Mouse (Mus musculus) limb, embryonic 12.5 days (tissue): ENCODE measurements around the gene Zmiz1. TPM values are rescaled to one million over a fixed set of nuclear protein-coding genes. Genes with fewer than 3 reads are reported as not detected.

Experiments used
- ATAC-seq: fragments of 200-750 bp; cut with Nextera tagmentation; 2 replicates; pipeline ENCODE4 v1.8.0; 2017; ENCODE audit warnings: low read depth, moderate TSS enrichment; ENCODE audit not compliant: insufficient number of reproducible peaks, insufficient read depth, low FRiP score, low TSS enrichment
- H3K27ac ChIP-seq: fragments of 300-500 bp; sonication (generic); 2 replicates; pipeline ENCODE4 v1.5.1; 2016; ENCODE audit warnings: mild to moderate bottlenecking, moderate library complexity
- H3K27me3 ChIP-seq: fragments of 300-500 bp; sonication (generic); 2 replicates; pipeline ENCODE4 v1.6.1; 2016; ENCODE audit warnings: mild to moderate bottlenecking, moderate library complexity
- H3K36me3 ChIP-seq: fragments of 300-500 bp; sonication (generic); 2 replicates; pipeline ENCODE4 v1.6.1; 2016; ENCODE audit warnings: mild to moderate bottlenecking, moderate library complexity
- H3K4me1 ChIP-seq: fragments of 300-500 bp; sonication (generic); replicated peaks from 2 replicates; pipeline ENCODE4 v1.6.1; 2016
- H3K4me2 ChIP-seq: fragments of 300-500 bp; sonication (generic); 2 replicates; pipeline ENCODE4 v1.6.1; 2016; ENCODE audit warnings: mild to moderate bottlenecking, moderate library complexity
- H3K4me3 ChIP-seq: fragments of 300-500 bp; sonication (generic); replicated peaks from 2 replicates; pipeline ENCODE4 v1.5.1; 2016; ENCODE audit warnings: mild to moderate bottlenecking
- H3K9ac ChIP-seq: fragments of 300-500 bp; sonication (generic); replicated peaks from 2 replicates; pipeline ENCODE4 v1.6.1; 2016; ENCODE audit warnings: mild to moderate bottlenecking, moderate library complexity
- H3K9me3 ChIP-seq: fragments of 300-500 bp; sonication (generic); 2 replicates; pipeline ENCODE4 v1.6.1; 2016; ENCODE audit warnings: mild to moderate bottlenecking, moderate library complexity
- WGBS: fragments of 180-500 bp; shearing (Covaris S2); methylation state at CpG from one replicate; pipeline ENCODE4 v1.1.7; 2016; 5-methylcytosine and 5-hydroxymethylcytosine counted together
- polyA plus RNA-seq: library from polyadenylated mRNA; unstranded; fragments of >200 nt; fragmentation: Nextera tagmentation; extraction: Ambion mirVana; gene quantifications from 2 replicates; pipeline ENCODE4 v1.2.1, GENCODE M21; 2016

The Zmiz1 gene
- polyA plus RNA-seq, 1 experiment from 2014 or later: 53.4 TPM

DNA sequence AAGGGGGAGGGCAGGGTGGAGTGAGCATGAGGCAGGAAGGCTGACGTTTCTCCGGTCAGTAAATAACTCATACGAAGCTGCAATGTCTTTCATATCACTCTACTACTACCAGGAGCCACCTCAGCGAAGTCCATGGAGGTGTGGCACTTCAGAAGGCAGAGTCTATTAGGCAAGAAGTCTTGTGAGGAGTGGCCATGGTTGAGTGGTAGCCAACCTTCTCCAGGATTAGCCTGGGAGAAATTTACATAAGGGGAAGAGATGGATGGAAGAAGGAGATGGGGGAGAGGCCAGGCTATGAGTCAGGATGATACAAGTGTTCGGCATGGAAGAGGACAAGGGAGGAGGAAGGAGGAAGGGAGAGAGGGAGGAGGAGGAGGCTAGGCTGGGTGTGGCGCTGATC lies 223.0 kb downstream of the Zmiz1 start:
- Histone ChIP-seq H3K4me1 (peaks cover 11% of the 10 kb centered on the region; the same call in 1 of the 2 replicates), H3K27ac (no peak overlapping the region), H3K4me3 (no peak overlapping the region), H3K9me3 (no peaks in the 10 kb centered on the region), H3K9ac (no peak overlapping the region), H3K4me2 (no peak overlapping the region), H3K36me3 (no peaks in the 10 kb centered on the region), H3K27me3 (no peaks in the 10 kb centered on the region)
- WGBS: 81% methylated on average over 6 of the region's 6 CpGs
- no peak for ATAC-seq

DNA sequence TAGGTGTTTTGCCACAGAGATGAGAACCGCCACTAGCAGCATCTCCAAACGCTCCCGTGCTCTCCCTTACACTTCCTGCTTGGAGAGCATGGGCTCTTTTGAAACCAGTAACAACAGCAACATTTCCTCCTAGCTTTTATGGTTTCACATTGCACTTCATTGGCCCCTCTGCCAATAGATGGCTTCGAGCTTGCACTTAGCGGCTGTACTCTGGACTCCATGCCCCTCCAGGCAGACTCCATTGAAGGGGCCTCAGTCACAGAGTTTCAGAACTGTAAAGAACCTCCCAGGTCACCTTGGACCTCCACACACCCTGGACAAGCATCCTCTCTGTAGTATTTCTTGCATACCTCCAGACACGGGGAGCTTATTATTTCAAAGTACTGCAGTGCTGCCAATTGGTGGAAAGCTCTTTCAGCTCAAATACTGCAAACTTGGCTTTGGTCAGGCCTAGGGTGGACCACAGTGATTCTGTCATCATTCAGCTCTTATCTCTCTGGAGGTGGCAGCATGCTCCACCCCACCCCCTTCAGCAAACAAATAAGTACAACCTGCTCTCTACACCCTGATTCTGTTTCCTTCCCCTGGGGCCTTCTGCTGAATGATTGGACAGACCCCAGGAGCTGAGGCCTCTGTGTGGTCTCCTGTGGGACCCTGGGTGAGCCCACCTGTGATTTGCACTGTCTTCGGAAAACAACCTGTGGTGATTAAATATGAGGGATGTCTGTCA lies 227.4 kb downstream of the Zmiz1 start:
- ATAC-seq: no peak
- H3K9ac ChIP-seq: no peak overlapping the region
- 66% methylated on average over 7 of the region's 7 CpGs for WGBS

DNA sequence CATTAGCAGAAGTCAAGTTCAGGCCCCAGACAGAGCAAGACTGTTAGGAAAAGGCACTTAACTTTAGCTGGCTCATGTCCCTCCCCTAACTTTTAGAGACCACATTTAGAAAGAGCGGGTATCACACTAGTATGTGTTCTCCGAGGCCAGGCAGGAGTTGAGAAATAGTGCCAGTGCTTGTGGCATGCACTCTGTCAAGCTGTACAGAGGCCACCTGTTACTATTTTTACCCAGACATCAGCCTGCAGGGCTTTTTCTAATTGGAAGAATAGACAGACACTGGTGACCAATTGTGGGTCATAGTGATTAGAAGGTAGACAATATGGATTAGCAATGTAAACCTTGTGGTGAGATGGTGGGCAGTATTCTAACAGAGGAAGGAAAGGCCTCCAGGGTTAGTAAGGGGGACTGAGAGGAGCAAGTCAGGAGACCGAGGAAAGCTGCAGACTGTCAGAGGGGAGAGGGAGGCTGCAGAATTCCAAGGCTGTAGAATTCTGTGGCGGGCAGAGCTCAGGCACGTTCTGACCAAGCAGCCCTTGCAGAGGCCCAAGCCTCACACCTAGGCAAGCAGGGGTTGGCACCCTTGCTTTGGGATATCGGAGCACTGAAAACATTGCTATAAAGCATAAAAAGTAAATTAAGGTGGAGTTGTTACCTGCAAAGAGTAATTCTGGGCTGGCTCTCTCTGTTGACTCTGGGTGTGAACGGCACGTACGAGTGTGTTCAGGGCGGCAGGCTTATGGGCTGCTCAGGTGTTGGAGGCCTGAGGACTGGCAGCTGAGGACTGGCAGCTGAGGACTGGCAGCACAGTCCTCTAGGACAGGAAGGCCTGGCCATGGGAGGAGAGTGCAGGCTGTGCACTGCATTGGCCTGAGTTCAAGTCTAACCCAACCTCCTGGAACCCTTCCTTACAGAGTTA lies 228.3 kb downstream of the Zmiz1 start:
- Histone ChIP-seq H3K9ac (no peak overlapping the region), H3K4me2 (no peak overlapping the region), H3K27ac (no peak overlapping the region), H3K4me1 (peaks cover 11% of the 10 kb centered on the region; the same call in 1 of the 2 replicates), H3K4me3 (no peak overlapping the region), H3K36me3 (no peaks in the 10 kb centered on the region), H3K9me3 (no peaks in the 10 kb centered on the region), H3K27me3 (no peaks in the 10 kb centered on the region)
- ATAC-seq: no peak
- 77% methylated on average over 10 of the region's 10 CpGs for WGBS

More for the DNA sequence above, 227.4 kb downstream of the Zmiz1 start:
- peaks cover 11% of the 10 kb centered on the region; the same call in 1 of the 2 replicates for H3K4me1 ChIP-seq
- no peaks in the 10 kb centered on the region for H3K36me3 ChIP-seq
- H3K27ac ChIP-seq: no peak overlapping the region
- H3K27me3 ChIP-seq: no peaks in the 10 kb centered on the region
- no peak overlapping the region for H3K4me3 ChIP-seq
- H3K9me3 ChIP-seq: no peaks in the 10 kb centered on the region
- no peak overlapping the region for H3K4me2 ChIP-seq

DNA sequence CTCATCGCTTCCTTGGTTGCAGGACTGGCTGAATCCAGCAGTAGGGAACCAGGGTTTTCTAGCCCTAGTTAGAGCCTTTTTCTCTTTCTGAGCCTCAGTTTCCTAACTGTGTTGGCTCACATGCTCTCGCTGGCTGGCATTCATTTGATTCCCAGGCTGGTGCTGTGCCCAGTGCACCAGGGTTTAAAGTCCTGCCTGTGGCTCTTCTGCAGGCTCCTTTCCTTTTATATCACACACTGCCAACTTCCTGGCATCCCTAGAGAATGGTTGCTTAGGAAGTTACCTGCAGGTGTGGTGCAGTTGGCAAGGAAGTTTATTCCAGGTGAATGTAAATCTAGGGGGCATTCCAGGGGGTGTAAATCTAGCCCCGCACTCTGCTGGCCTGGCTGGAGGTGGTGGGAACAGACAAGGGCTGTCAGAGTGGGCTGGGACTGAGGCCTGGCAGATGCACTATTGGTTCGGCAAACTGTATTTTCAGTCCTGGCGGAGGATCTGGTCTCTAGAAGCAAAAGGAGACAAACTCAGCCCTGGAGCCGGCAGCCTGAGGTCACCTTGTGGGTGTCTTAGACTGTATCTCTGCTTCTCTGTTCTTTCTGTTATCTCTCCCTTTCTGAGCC lies 234.4 kb downstream of the Zmiz1 start:
- no peaks in the 10 kb centered on the region for H3K9me3 ChIP-seq
- no peak overlapping the region for H3K9ac ChIP-seq
- peak overlapping the region; percentile 29; the same call in 1 of the 2 replicates for H3K27ac ChIP-seq
- H3K4me1 ChIP-seq: peaks cover 30% of the 10 kb centered on the region
- H3K4me2 ChIP-seq: peak overlapping the region; percentile 95
- 70% methylated on average over 6 of the region's 6 CpGs for WGBS
- peak; percentile 7; the same call in 1 of the 2 replicates for ATAC-seq
- peaks cover 27% of the 10 kb centered on the region for H3K36me3 ChIP-seq
- H3K27me3 ChIP-seq: no peaks in the 10 kb centered on the region
- peak overlapping the region; percentile 93 for H3K4me3 ChIP-seq

DNA sequence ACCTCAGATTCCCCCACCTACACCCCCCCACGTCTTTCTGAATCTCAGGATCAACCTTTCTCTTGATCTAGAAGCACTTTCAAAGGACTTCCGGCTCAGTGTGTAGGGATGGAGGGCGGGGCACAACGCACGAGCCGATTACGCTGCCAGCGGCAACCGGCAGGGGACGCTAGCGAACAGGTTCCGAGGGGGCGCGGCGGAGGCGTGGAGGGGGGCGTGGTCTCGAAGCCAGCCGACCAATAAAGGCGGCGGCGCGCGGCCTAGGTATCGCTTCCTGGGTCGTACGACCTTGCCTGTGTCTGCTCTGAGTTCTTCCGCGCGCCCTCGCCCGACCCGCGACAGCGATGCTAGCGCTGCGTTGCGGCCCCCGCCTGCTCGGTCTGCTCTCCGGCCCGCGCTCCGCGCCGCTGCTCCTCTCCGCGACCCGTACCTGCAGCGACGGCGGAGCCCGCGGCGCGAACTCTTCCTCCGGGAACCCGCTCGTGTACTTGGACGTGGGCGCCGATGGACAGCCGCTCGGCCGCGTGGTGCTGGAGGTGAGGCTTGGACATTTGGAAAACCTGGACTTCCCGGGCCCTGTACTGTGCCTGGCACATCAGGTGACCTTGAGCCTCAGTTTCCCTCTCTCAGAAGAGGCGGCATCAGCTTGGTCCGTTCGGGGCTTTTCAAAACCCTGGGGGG lies 235.0 kb downstream of the Zmiz1 start, which contains the start of gene Ppif:
Ppif (plus strand) TSS at position 267 of the 681 bp plus-strand sequence.
- WGBS: under 1% methylated on average over 70 of the region's 70 CpGs
- H3K9me3 ChIP-seq: no peaks in the 10 kb centered on the region
- peaks cover 34% of the 10 kb centered on the region for H3K36me3 ChIP-seq
- ATAC-seq: peak; percentile 88
- peak within 1 kb of the TSS; percentile 93 for H3K4me3 ChIP-seq
- peak within 1 kb of the TSS; percentile 95 for H3K4me2 ChIP-seq
- peaks cover 30% of the 10 kb centered on the region for H3K4me1 ChIP-seq
- H3K27ac ChIP-seq: peak within 1 kb of the TSS; percentile 70; the same call in 1 of the 2 replicates
- peak within 1 kb of the TSS; percentile 90 for H3K9ac ChIP-seq
- no peaks in the 10 kb centered on the region for H3K27me3 ChIP-seq

DNA sequence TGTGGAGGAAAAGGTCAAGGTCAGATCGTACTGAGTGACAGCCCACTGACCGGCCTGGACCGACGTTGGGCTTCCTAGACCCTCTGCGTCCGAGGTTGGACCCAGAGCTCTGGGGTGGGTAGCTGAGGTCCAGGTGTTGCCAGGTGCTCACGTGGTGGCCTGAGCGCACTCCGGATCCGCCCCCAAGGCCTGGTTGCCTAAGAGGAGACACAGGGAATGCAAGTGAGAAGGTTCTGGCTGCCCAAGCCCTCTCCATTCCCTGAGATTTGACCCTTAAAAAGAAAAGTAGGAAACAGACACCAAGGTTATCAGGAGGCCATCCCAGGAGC lies 235.5 kb downstream of the Zmiz1 start:
- under 1% methylated on average over 10 of the region's 10 CpGs for WGBS
- Histone ChIP-seq H3K9me3 (no peaks in the 10 kb centered on the region), H3K27ac (no peak overlapping the region; the same call in 1 of the 2 replicates), H3K9ac (peak overlapping the region; percentile 90), H3K36me3 (peaks cover 39% of the 10 kb centered on the region), H3K4me3 (peak overlapping the region; percentile 93), H3K27me3 (no peaks in the 10 kb centered on the region), H3K4me2 (peak overlapping the region; percentile 95), H3K4me1 (peaks cover 30% of the 10 kb centered on the region)
- no peak for ATAC-seq

DNA sequence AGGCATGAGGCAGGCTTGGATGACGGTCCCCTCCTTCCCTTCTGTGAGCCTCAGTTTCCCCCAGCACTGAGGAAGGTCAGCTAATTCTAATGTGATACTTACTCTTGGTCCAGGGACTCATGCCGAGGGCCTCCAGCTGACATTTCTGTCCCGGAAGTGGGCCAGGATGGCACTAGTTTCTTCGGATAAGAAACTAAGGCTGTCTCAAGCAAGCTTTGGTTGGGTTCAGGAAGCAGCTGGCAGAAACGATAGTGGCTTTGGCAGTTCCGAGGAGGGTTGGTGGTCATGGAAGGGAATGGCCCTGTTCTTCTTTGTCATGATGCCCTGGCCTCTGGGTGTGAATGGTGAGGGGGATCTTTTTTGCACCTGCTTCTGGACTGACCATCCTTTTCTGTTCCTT lies 236.1 kb downstream of the Zmiz1 start:
- peak overlapping the region; percentile 93 for H3K4me3 ChIP-seq
- peaks cover 30% of the 10 kb centered on the region for H3K4me1 ChIP-seq
- H3K27me3 ChIP-seq: no peaks in the 10 kb centered on the region
- no peaks in the 10 kb centered on the region for H3K9me3 ChIP-seq
- 70% methylated on average over 6 of the region's 6 CpGs for WGBS
- H3K9ac ChIP-seq: peak overlapping the region; percentile 90
- peak overlapping the region; percentile 95 for H3K4me2 ChIP-seq
- H3K36me3 ChIP-seq: peaks cover 44% of the 10 kb centered on the region
- ATAC-seq: no peak
- no peak overlapping the region for H3K27ac ChIP-seq

DNA sequence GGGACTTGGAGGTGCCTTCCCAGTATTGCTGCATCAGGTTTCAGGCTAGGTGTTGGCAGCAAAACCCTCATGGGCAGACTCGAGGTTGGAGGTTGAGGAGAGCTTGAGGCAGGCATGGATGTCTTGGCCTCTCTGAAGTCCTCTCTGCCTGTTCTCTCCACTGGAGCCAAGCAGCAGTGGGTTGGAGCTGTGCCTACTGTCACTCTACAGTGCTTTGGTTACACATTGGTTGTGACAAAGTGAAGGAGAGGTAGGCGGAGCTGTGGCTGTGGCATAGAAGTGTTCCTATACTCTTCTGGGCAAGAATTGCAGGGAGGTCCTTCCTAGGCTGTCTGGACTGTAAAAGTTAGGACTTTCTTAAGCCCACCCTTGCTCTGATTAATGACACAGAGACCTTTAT lies 237.4 kb downstream of the Zmiz1 start:
- ATAC-seq: no peak

DNA sequence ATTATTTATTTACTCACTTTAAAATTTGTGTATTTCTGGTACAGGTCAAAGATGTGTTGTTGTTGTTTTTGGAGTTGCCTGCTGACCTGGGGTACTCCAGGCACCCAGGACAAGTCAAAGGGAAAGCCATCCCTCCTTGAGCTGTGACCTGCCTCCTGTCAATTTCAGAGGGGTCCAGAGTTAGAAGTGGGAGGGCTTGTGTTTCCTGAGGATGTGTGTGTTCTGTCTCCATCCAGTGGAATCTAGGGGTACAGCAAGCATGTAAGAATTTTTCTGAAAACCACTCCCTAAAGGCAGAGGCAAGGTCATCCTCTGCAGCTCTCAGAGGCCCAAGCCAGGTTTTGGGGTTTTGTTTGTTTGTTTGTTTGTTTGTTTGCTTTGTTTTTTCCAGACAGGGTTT lies 243.0 kb downstream of the Zmiz1 start:
- Histone ChIP-seq H3K9me3 (no peaks in the 10 kb centered on the region), H3K4me2 (no peak overlapping the region), H3K4me3 (no peak overlapping the region), H3K9ac (no peak overlapping the region), H3K36me3 (peaks cover 38% of the 10 kb centered on the region), H3K4me1 (no peaks in the 10 kb centered on the region; the same call in 1 of the 2 replicates), H3K27ac (no peak overlapping the region), H3K27me3 (no peaks in the 10 kb centered on the region)
- ATAC-seq: no peak

More for the DNA sequence above, 237.4 kb downstream of the Zmiz1 start:
- no peak overlapping the region for H3K4me2 ChIP-seq
- no peaks in the 10 kb centered on the region for H3K27me3 ChIP-seq
- H3K27ac ChIP-seq: no peak overlapping the region
- 69% methylated on average over 2 of the region's 2 CpGs for WGBS
- peaks cover 51% of the 10 kb centered on the region for H3K36me3 ChIP-seq
- peaks cover 30% of the 10 kb centered on the region for H3K4me1 ChIP-seq
- no peak overlapping the region for H3K4me3 ChIP-seq
- no peak overlapping the region for H3K9ac ChIP-seq
- H3K9me3 ChIP-seq: no peaks in the 10 kb centered on the region

DNA sequence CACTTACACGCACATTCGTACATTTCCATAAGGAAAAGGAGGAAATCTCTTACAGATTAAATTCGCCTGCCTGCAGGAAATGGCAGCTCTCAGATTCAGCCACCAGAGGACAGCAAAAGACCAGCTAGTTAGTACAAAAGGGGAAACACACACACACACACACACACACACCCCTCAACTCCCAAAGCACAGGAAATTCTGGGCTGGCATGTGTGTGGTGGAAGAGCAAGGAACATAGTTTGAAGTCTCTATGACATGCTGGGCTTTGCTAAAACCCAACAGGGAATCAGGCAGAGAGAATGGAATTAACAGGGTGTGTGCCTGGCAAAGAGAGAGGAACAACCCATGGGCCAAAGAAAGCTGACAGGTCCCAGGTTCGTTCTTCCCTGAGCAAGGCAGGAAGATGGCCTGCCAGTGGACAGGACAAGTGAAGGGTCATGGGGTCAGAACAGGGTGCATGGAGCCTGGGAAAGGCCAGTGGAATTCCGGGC lies 248.8 kb downstream of the Zmiz1 start:
- Histone ChIP-seq H3K9ac (no peak overlapping the region), H3K4me2 (no peak overlapping the region), H3K9me3 (no peaks in the 10 kb centered on the region), H3K4me3 (no peak overlapping the region), H3K36me3 (no peaks in the 10 kb centered on the region), H3K4me1 (peaks cover 44% of the 10 kb centered on the region), H3K27ac (no peak overlapping the region), H3K27me3 (no peaks in the 10 kb centered on the region)
- ATAC-seq: no peak
- 52% methylated on average over 5 of the region's 5 CpGs for WGBS
